Mouse (Mus musculus): ENCODE measurements around the gene Gm379. TPM values are rescaled to one million over a fixed set of nuclear protein-coding genes. Genes with fewer than 3 reads are reported as not detected.

Gene Gm379
- not detected in 2 replicates for polyA plus RNA-seq (2012; rRNA removed)

DNA sequence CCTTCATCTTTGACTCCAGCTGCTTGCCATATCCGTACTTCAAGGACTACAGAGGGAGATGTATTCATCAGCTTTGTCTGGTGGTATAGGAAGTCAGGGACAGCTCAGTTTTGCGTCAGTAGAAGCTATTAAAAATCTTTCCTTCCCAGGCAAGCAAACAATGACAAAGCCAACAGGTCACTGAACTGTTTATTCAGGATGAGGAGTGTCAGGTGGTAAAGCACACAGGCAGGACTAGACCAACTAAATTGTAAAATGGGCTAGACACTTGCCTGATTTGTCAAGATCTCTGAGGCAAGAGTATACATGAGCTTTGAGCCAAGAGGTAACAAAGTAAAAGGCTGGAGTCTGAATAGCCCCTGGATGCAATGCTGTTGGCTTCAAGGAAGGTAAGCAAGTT lies at the start of gene Gm379:
Gm379 (minus strand) TSS at position 7 of the 400 bp plus-strand sequence.

Other genes starting within 250 kb of the Gm379 start
- 0.50 and 0.56 TPM in 2 replicates for gene Brwd3, start 169.5 kb upstream of the Gm379 start, polyA plus RNA-seq (2012; rRNA removed)

All from ovary, adult 2 months (tissue).